Mouse (Mus musculus): Measurements from ENCODE around the gene Zfy1.
"Not testable (repeated sequence)": the region's sequence is repeated elsewhere in the genome, so short reads cannot be mapped to it uniquely, and the experiment has no call there.

The Zfy1 gene

DNA sequence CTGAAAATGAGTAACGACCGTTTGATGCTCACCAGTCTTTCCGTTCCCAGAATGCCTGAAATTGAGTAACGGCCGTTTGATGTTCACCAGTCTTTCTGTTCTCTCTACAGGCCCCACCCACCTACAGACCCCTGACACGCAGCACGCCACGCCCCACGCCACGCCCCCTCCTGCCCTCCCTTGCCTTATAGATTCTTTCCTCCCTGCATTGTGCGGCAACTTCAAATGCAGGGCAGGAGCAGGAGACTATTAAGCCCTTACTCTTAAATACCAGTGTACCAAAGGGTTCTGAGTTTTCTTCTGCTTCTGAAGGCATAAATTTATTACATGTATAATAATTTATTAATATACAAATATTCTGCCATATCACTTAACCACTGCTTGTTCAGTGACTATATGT, at the start of gene Zfy1:
Gene Zfy1, minus strand, starts transcription at position 101 of the 400 bp plus-strand sequence.
- not testable (repeated sequence) for DNase-seq (ENCODE audit: low spot score in 2 of 2)

DNA sequence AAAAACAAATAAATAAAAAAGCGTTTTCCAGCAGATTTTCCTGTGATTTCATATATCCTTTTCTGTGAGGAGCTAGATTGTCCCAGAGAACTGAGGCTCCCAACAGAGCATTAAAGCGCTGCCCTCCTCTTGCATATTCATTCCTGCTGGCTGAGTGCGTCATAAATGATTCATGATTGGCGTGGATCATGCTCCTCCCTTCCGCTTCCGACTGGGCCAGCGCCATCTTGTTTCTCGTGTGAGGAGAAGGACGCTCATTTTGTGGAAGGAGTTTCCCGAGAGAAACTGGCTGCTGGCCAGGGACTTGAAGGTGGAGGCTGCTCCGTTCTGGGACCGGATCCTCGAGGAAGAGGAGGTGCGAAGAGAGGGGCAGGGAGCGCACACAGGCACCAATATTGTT, 21.2 kb upstream of the Zfy1 start, which contains the start of gene Uba1y:
Gene Uba1y, plus strand, starts transcription at position 254 of the 400 bp plus-strand sequence.
- no peak for DNase-seq (ENCODE audit: low spot score in 2 of 2)

DNA sequence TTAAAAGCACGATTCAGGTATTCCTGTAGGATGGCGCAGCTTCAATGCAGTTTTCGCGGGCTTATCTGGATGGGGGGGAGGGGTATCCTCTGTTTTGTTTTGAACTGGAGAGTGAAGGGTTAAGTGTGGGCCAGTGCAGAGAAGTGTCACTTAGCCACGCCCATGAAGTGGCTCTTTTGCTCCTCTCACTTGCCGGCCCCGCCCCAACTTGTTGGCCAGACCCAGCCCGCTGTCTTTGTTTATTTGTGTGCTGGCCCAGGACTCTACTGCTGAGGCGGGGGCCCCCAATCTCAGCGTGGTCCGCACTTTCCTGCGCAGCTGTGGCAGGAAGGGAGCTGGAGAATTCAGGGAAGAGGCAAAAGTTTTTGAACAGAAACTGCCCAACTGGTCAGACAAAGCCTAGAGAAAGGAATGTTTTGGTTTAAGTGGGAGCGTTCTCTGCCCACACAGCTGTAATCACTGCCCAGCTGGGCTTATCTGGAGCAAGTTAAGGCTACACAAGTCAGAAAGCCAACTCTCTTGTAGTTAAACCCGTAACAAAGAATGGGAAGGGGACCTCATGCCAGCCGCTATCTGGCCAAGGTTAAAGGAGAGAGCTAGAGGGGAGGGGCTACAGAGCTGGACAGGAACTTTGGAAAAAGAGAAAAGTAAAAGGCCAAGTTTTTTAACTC, 11.9 kb upstream of the Zfy1 start:
- no peak for DNase-seq (ENCODE audit: low spot score in 2 of 2)
